Mouse (Mus musculus) layer of hippocampus, adult 18-20 months (tissue): Measurements from ENCODE around the gene Tgif2. TPM values are rescaled to one million over a fixed set of nuclear protein-coding genes. Genes with fewer than 3 reads are reported as not detected.
"Not testable (repeated sequence)": the region's sequence is repeated elsewhere in the genome, so short reads cannot be mapped to it uniquely, and the experiment has no call there.

Experiments used
- DNase-seq, 2 experiments: peaks; one replicate each; pipeline ENCODE4 v3.0.0; 2022; ENCODE audit warnings: low spot score in 2 of 2
- total RNA-seq, 2 experiments: library from RNA; stranded (reverse); gene quantifications; 2 replicates each; pipeline ENCODE4 v1.2.3; 2021

Tgif2 gene
- total RNA-seq, 2 experiments from 2014 or later, result 0.56 to 1.1 TPM

DNA sequence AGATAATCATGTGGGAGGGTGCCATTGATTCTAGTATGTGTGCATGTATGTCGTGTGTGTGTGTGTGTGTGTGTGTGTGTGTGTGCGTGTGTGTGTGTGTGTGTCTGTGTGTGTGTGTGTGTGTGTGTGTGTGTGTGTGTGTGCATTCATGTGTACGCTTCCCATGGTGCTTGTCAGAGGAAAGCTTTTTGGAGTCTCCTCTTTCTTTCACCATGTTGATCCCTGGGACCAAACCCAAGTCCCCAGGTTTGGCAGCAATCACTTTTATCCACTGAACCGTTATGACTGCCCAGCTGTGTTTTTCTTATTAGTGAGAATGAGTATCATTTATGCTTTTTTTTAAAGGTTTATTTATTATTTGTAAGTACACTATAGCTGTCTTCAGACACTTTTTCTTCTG, 62.6 kb downstream of the Tgif2 start:
- not testable (repeated sequence) for DNase-seq

DNA sequence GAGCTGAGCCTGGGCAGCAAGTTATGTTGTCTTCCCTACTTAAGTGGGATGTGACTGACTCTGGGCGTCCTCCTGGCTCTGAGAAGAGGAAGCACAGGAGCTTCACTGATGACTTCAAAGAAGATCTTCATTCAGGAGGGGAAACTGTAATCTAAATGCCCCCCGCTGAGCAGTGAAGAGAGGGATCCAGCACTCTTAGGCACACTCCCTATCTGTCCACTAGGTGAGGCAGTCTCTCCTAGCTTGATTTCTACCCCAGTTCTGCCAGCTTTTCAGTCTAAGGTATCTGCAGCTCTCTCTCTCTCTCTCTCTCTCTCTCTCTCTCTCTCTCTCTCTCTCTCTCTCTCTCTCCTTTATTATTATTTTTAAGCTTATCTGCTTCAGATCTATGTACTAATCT, 63.6 kb downstream of the Tgif2 start:
- DNase-seq, result no peak

Other genes with a start within 250 kb of the Tgif2 start
- gene Dlgap4, start 226.3 kb upstream of the Tgif2 start, total RNA-seq, result 100 to 1,000 TPM; 199 to 207 TPM
- gene Myl9, start 64.6 kb upstream of the Tgif2 start, total RNA-seq, result 10 to 100 TPM in 1 of 2 experiments, 1 to 10 TPM in 1; 8.7 to 12.2 TPM
- 1 to 10 TPM; 1.7 to 2.7 TPM for gene 4930518I15Rik, start 17.9 kb downstream of the Tgif2 start, total RNA-seq
- gene Rab5if, start 23.1 kb downstream of the Tgif2 start, total RNA-seq, result 10 to 100 TPM; 88.3 to 98.8 TPM
- gene Sla2, start 47.2 kb downstream of the Tgif2 start, total RNA-seq, result under 1 TPM; 0.30 to 0.42 TPM
- 100 to 1,000 TPM; 416 to 432 TPM for gene Ndrg3, start 152.0 kb downstream of the Tgif2 start, total RNA-seq
- gene Dsn1, start 167.1 kb downstream of the Tgif2 start, total RNA-seq, result 1 to 10 TPM; 2.7 to 4.3 TPM
- 10 to 100 TPM; 32.4 to 34.1 TPM for gene Soga1, start 239.2 kb downstream of the Tgif2 start, total RNA-seq
- not detected for gene Tldc2, start 247.0 kb downstream of the Tgif2 start, total RNA-seq